Mouse (Mus musculus) NIH3T3 (cell line): ENCODE results near the gene Olfr1265.

ENCODE experiments used
- DNase-seq: peaks from one replicate; pipeline ENCODE4 v3.0.0-alpha.2; 2012; ENCODE audit warnings: low read depth

Gene Olfr1265

GRCm38 (mm10) chr2:90035037-90035436 lies at the start of gene Olfr1265:
TSS of gene Olfr1265 (plus strand) at chr2:90035337.
- DNase-seq, result no peak

GRCm38 (mm10) chr2:89990921-89991320 lies 44.2 kb upstream of the Olfr1265 start, which contains the start of gene Olfr1261:
TSS of gene Olfr1261 (plus strand) at chr2:89991221.
- DNase-seq, result no peak

GRCm38 (mm10) chr2:89999845-90000244 lies 35.3 kb upstream of the Olfr1265 start, which contains the start of gene Olfr1262:
TSS of gene Olfr1262 (plus strand) at chr2:90000145.
- no peak for DNase-seq

GRCm38 (mm10) chr2:90011831-90012230 lies 23.3 kb upstream of the Olfr1265 start, which contains the start of gene Olfr1263:
TSS of gene Olfr1263 (plus strand) at chr2:90012131.
- no peak for DNase-seq

- no peak for DNase-seq
These were observed 9.7 kb upstream of the Olfr1265 start, which contains the start of gene Olfr1264 for GRCm38 (mm10) chr2:90025477-90025876. TSS of gene Olfr1264 (minus strand) at chr2:90025577.

GRCm38 (mm10) chr2:90063494-90063893 lies 28.4 kb downstream of the Olfr1265 start, which contains the start of gene Olfr140:
TSS of gene Olfr140 (minus strand) at chr2:90063594.
- DNase-seq, result no peak

- no peak for DNase-seq
These were observed 34.9 kb downstream of the Olfr1265 start for GRCm38 (mm10) chr2:90070065-90070464.
